Mouse (Mus musculus): ENCODE results near the gene Cks1b.

DNA sequence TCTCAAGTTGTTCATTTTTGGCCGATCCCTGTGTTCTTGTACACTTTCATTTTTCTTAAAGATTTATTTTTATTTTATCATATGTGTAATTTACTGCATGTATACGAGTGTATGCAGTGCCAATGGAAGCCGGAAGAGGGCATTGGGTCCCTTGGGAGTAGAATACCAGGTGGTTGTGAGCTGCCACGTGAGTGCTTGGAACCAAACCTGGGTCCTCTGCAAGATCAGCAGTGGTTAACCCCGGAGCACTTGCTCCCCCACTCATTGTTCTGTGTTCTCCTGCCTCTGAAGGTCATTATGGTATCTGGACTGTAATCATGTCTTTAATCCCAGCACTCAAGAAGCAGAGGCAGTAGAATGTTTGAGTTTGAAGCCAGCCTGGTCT, 7.0 kb upstream of the Cks1b start:
- TF ChIP-seq E2F4 (IDR thresholded peaks at IDR 0.05; ENCODE audit: insufficient replicate concordance, low read depth, low read length) (no peak), EP300 (IDR thresholded peaks at IDR 0.05; ENCODE audit: low read length) (no peak), HCFC1 (IDR thresholded peaks at IDR 0.05; ENCODE audit: low read depth, low read length) (no peak), ELF1 (IDR thresholded peaks at IDR 0.05; ENCODE audit: low read depth, low read length) (no peak)

Measured in CH12.LX (cell line).